Mouse (Mus musculus) layer of hippocampus, adult 18-20 months (tissue): ENCODE results near the gene Zfp382. TPM values are rescaled to one million over a fixed set of nuclear protein-coding genes. Genes with fewer than 3 reads are reported as not detected.
"Not testable (repeated sequence)": the region's sequence is repeated elsewhere in the genome, so short reads cannot be mapped to it uniquely, and the experiment has no call there.

ENCODE experiments used
- DNase-seq, 2 experiments: peaks; one replicate each; pipeline ENCODE4 v3.0.0; 2022; ENCODE audit warnings: low spot score in 2 of 2
- microRNA-seq, 2 experiments: library from miRNA; unstranded; fragments of <30 nt; microRNA quantifications; one replicate each; pipeline ENCODE4 v1.2.0; 2021
- total RNA-seq, 2 experiments: library from RNA; stranded (reverse); gene quantifications; 2 replicates each; pipeline ENCODE4 v1.2.3; 2021

Gene Zfp382
- total RNA-seq, 2 experiments from 2014 or later, result 29.8 to 34.3 TPM

GRCm38 (mm10) chr7:30143555-30144209 is 21.9 kb downstream of the Zfp382 start:
- DNase-seq, result peak; percentile 47 to 75

DNA sequence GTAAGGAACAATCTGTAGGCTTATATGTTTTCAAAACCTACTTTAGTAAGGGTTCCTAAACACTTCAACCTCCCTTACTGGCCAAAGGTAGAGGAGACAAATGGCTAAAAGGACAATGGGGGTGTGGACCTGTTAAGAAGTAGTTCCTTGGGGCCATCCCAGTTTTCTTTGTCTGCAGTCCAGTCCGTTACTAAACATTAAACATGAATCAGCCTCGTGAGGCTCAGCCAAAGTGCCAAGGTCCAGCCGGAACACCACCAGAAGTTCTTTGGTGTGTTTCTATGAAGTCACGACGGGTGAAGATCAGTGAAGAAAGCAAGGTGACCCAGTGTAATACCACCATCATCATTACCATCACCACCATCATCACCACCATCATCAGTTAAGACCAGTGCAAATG is 25.3 kb downstream of the Zfp382 start:
- no peak for DNase-seq

- no peak for DNase-seq
Observed at GRCm38 (mm10) chr7:30154040-30154439, 32.3 kb downstream of the Zfp382 start.

DNA sequence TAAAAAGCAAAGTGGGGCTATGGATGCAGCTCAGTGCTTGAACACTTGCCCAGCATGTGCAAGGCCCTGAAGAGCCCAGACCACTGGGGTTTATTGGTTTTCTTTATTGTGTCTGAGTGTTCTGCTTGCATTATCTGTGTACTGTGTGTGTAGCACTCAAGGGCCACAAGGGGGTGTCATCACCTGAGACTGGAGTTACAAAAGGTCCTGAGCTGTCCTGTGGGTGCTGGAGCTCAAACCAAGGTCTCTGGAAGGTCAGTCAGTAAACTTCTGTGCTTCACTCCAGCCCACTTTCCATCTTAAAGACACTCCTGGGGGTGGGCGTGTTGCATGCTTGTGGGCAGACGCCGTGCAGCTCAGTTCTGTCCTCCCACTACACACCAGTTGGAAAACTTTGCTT is 33.8 kb downstream of the Zfp382 start:
- no peak for DNase-seq

DNA sequence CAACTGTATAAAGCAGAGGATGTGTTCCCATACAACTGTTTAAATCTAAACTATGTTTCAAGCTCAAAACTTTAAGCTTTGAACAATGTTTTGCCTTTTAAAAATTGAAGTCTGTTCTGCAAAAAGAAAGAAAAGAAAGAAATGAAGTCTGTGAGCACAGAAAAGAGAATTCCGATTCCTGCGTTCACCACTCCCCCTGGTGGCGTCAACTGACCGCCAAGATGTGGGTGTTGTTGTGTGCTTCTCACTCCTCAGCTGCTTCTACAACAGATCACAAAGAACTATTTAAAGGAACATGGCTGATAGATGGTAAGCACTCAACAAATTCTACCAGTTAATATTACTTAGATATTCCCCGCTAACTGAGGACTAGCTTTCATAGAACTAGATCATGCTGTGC is 41.4 kb downstream of the Zfp382 start:
- no peak for DNase-seq

GRCm38 (mm10) chr7:30164745-30165144 is 43.0 kb downstream of the Zfp382 start:
- DNase-seq, result no peak

- DNase-seq, result peak in 1 of 2 experiments; percentile 56
Observed at GRCm38 (mm10) chr7:30168914-30169582, 47.3 kb downstream of the Zfp382 start.

DNA sequence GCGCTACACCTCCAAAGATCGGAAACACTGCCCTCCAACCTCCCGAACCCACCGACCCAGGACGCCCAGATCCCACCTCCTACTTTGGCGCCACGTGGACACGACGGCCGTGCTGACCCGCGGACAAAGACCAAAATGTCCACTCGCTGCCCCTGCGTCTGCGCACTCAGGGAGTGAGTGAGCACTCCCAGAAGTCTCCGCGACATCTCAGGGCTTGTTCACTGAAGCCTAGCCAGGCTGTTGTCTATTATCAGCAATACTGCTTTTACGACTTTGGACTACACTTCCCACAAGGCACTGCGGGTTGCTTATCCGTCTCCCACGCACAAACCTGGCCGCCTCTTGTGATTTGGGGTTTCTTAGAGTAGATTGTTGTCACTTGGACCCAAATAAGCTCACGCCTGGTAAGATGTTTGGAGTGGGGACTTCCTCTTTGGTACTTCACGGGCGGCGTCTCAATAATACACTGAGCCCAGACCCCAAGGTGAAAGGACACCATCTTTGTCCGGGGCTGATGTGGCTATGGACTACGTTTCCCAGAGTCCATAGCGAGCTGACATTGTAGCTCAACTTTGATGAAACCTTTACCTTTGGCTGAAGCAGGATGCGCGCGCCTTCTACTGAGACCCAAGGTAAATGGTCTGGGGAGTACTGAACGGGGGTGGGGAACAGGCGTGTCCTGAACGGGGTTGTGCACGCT is 48.0 kb downstream of the Zfp382 start, which contains the start of gene Zfp146:
TSS of gene Zfp146 (minus strand) at position 168 of the 700 bp plus-strand sequence.
- DNase-seq, result peak; percentile 93 to 98

DNA sequence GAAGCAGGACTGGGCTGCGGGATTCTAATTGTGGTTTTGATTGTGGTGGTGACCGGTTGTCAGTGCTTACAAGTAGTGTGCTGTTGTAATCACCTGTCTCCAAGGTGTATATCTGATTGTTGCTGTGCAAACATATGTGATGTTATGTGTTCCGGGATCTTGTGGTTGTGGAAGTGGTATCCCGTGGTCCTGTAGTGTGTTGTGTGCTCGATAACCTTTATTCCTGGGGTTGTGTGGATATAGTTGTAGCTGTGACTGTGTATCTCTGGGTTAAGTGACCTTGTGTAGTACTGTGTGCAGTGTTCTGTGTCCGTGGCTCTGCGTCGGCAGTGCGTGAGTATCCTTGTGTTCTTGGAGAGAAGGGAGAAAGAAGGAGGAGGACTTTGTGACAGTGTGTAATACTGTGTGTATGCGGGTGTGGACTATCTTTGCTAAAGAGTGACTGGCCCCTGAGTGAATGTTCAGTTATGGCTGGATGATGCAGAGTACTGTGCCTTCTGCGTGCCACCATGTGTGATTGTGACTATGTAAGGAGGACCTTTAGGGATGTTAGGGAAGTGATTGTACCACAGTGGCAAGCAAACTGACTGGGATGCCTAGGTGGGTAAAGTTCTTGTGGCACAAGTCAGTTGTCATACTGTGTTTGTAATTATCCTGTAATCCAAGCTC is 48.7 kb downstream of the Zfp382 start:
- DNase-seq, result peak in 1 of 2 experiments; percentile 20

DNA sequence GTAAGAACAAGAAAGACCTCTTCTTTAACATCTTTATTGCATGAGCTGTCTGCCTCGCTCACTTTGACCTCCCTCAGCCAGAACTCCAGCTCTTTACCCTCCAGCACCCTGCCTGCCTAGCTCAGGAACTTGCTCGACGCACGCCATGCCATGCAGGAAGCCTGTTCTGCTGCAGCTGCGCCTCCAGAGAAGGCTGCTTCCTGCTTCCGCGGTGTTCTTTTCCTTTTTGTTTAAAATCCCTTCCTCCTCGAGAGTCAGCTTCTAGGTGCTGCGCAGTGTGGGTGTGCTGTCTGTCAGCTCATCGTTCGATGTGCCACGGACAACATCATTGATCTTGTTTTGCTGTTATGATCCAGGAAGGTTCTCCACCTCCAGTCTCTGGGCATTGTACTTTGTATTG is 54.7 kb downstream of the Zfp382 start:
- DNase-seq, result no peak

GRCm38 (mm10) chr7:30178256-30178655 is 56.5 kb downstream of the Zfp382 start:
- no peak for DNase-seq

DNA sequence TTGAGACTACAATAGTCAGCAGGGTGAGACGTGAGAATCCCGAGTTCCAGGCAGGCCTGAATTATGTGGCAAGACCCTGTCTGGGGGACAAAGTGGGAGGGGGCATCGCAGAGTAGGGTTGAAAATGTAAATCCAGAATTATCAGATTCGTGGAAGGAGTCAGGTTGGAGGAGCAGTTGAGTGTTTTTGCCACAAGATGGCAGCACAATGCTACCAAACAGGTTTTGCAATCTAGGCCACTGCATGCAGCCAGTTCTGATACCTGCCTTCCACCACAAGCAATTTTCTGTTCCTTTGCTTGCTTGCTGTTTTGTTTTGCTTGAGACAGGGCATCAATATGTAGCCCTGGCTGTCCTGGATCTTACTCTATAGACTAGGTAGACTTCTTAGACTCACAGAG is 59.6 kb downstream of the Zfp382 start:
- peak; percentile 58 to 86 for DNase-seq

GRCm38 (mm10) chr7:30181929-30182328 is 60.2 kb downstream of the Zfp382 start:
- not testable (repeated sequence) for DNase-seq

GRCm38 (mm10) chr7:30183189-30183588 is 61.4 kb downstream of the Zfp382 start:
- DNase-seq, result not testable (repeated sequence)

DNA sequence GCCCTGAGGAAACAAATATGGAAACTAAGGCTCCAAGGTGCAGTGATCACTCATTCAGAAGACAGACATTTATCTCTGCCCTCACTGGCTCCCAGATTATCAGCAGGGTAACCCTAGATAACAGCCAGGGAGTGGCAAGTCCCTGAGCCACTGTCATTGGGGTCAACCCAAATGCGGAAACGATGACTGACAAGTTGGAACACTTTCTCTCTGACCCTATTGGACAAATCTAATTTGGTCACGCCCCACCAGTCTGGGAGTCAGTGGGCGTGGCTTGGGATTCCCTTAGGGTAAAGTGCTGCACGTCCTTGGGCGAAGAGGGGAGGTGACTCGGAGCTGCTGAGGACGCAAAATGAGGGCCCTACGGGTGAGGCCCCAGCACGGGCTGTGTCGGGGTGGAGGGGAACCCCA is 62.1 kb downstream of the Zfp382 start, which contains the start of gene Cox7a1:
TSS of gene Cox7a1 (plus strand) at position 266 of the 411 bp plus-strand sequence.
- peak in 1 of 2 experiments; percentile 51 for DNase-seq

Small RNA genes within 50 kb of the gene (microRNA-seq; reads per million reads assigned to microRNA genes)
- gene Gm23368, result 0 reads per million in 2 experiments

Other genes with a start within 250 kb of the Zfp382 start
- 10 to 100 TPM; 19.7 to 19.8 TPM for gene Zfp27, start 215.4 kb upstream of the Zfp382 start, total RNA-seq
- 10 to 100 TPM in 1 of 2 experiments, 1 to 10 TPM in 1; 8.0 to 10.0 TPM for gene Zfp383, start 213.7 kb upstream of the Zfp382 start, total RNA-seq
- gene Zfp74, start 167.9 kb upstream of the Zfp382 start, total RNA-seq, result 10 to 100 TPM; 15.4 to 18.1 TPM
- gene Zfp568, start 138.0 kb upstream of the Zfp382 start, total RNA-seq, result 1 to 10 TPM; 3.5 to 4.5 TPM
- gene Zfp14, start 70.6 kb upstream of the Zfp382 start, total RNA-seq, result 10 to 100 TPM in 1 of 2 experiments, 1 to 10 TPM in 1; 8.9 to 11.2 TPM
- 1 to 10 TPM; 4.7 to 4.9 TPM for gene Zfp82, start 49.0 kb upstream of the Zfp382 start, total RNA-seq
- gene Gm26920, start 31.5 kb upstream of the Zfp382 start, total RNA-seq, result under 1 TPM in 1 of 2 experiments, not detected in 1; 0.64 TPM
- 1 to 10 TPM; 5.9 to 8.7 TPM for gene Zfp566, start 31.4 kb upstream of the Zfp382 start, total RNA-seq
- gene Zfp260, start 27.2 kb upstream of the Zfp382 start, total RNA-seq, result 10 to 100 TPM; 75.7 to 78.3 TPM
- 10 to 100 TPM; 48.3 to 53.7 TPM for gene Zfp146, start 47.8 kb downstream of the Zfp382 start, total RNA-seq
- 1 to 10 TPM; 3.1 to 4.6 TPM for gene Cox7a1, start 62.2 kb downstream of the Zfp382 start, total RNA-seq
- gene Capns1, start 76.9 kb downstream of the Zfp382 start, total RNA-seq, result 100 to 1,000 TPM; 205 to 227 TPM
- gene Polr2i, start 110.0 kb downstream of the Zfp382 start, total RNA-seq, result 10 to 100 TPM; 55.1 to 59.8 TPM
- gene Tbcb, start 110.3 kb downstream of the Zfp382 start, total RNA-seq, result 100 to 1,000 TPM; 128 to 131 TPM
- gene Ovol3, start 113.8 kb downstream of the Zfp382 start, total RNA-seq, result not detected
- gene Thap8, start 158.2 kb downstream of the Zfp382 start, total RNA-seq, result under 1 TPM in 1 of 2 experiments, not detected in 1; 0.33 TPM
- 1 to 10 TPM in 1 of 2 experiments, under 1 TPM in 1; 0.77 to 1.6 TPM for gene Wdr62, start 158.5 kb downstream of the Zfp382 start, total RNA-seq
- 100 to 1,000 TPM; 461 to 466 TPM for gene Clip3, start 169.8 kb downstream of the Zfp382 start, total RNA-seq
- 10 to 100 TPM; 55.2 to 63.0 TPM for gene Alkbh6, start 186.8 kb downstream of the Zfp382 start, total RNA-seq
- gene Syne4, start 192.9 kb downstream of the Zfp382 start, total RNA-seq, result 10 to 100 TPM; 10.5 to 10.9 TPM
- gene E130208F15Rik, start 199.8 kb downstream of the Zfp382 start, total RNA-seq, result under 1 TPM; 0.30 to 0.43 TPM
- gene Sdhaf1, start 202.0 kb downstream of the Zfp382 start, total RNA-seq, result 1 to 10 TPM; 6.3 to 6.6 TPM
- gene Lrfn3, start 240.8 kb downstream of the Zfp382 start, total RNA-seq, result 10 to 100 TPM; 29.9 to 32.6 TPM